Mouse (Mus musculus) erythroblast, adult 5-6 weeks (primary cell): ENCODE measurements around the gene Dpm2. TPM values are rescaled to one million over a fixed set of nuclear protein-coding genes. Genes with fewer than 3 reads are reported as not detected.

Source experiments
- ATAC-seq: replicated peaks from 2 replicates; pipeline ENCODE4 v1.8.0; 2016; ENCODE audit warnings: moderate number of reproducible peaks, mild to moderate bottlenecking, moderate TSS enrichment, inconsistent platforms; ENCODE audit not compliant: poor library complexity, low FRiP score, severe bottlenecking
- total RNA-seq, 2 experiments: library from RNA; stranded (forward) in 1 of 2; stranded (reverse) in 1 of 2; fragments of 150-400 nt in 1 of 2; fragments of 200-764, 138-1000 nt in 1 of 2; gene quantifications; 2 replicates each; pipeline versions ENCODE4 v1.2.3 to v1.2.4; 2015 to 2017; ENCODE audit warnings: low replicate concordance in 2 of 2

The Dpm2 gene
- total RNA-seq, 2 experiments from 2014 or later, result 18.2 to 26.9 TPM

- no peak for ATAC-seq
Observed at GRCm38 (mm10) chr2:32543031-32543449, 27.6 kb upstream of the Dpm2 start.

GRCm38 (mm10) chr2:32546951-32547350 is 23.7 kb upstream of the Dpm2 start:
- no peak for ATAC-seq

GRCm38 (mm10) chr2:32547380-32547779 is 23.3 kb upstream of the Dpm2 start:
- ATAC-seq, result no peak

GRCm38 (mm10) chr2:32547964-32548739 is 22.5 kb upstream of the Dpm2 start:
- ATAC-seq, result no peak

GRCm38 (mm10) chr2:32549171-32549570 is 21.5 kb upstream of the Dpm2 start:
- no peak for ATAC-seq

GRCm38 (mm10) chr2:32549764-32550163 is 20.9 kb upstream of the Dpm2 start:
- no peak for ATAC-seq

GRCm38 (mm10) chr2:32551236-32551635 is 19.4 kb upstream of the Dpm2 start:
- no peak for ATAC-seq

- ATAC-seq, result no peak
Observed at GRCm38 (mm10) chr2:32553592-32554148, 17.0 kb upstream of the Dpm2 start.

- no peak for ATAC-seq
Observed at GRCm38 (mm10) chr2:32555484-32555883, 15.2 kb upstream of the Dpm2 start.

- no peak for ATAC-seq
Observed at GRCm38 (mm10) chr2:32556019-32556418, 14.6 kb upstream of the Dpm2 start.

- ATAC-seq, result 0 out of 2 replicates have a peak, but pooled peaks have one; percentile 7
Observed at GRCm38 (mm10) chr2:32559570-32559969, 11.1 kb upstream of the Dpm2 start.

GRCm38 (mm10) chr2:32566536-32567063 is 4.1 kb upstream of the Dpm2 start:
- ATAC-seq, result 0 out of 2 replicates have a peak, but pooled peaks have one; percentile 39

- no peak for ATAC-seq
Observed at GRCm38 (mm10) chr2:32568149-32568548, 2.5 kb upstream of the Dpm2 start.

- ATAC-seq, result no peak
Observed at GRCm38 (mm10) chr2:32568941-32569340, 1.7 kb upstream of the Dpm2 start.

GRCm38 (mm10) chr2:32572196-32572595 is 1.5 kb downstream of the Dpm2 start:
- ATAC-seq, result no peak

GRCm38 (mm10) chr2:32574497-32574896 is 3.8 kb downstream of the Dpm2 start, which contains the start of gene Pip5kl1:
Gene Pip5kl1, plus strand, starts transcription at chr2:32574797.
- no peak for ATAC-seq

GRCm38 (mm10) chr2:32574901-32575585 is 4.4 kb downstream of the Dpm2 start:
- ATAC-seq, result peak; percentile 35; the same call in 1 of the 2 replicates

- ATAC-seq, result peak; percentile 40; the same call in 1 of the 2 replicates
Observed at GRCm38 (mm10) chr2:32575586-32576160, 5.0 kb downstream of the Dpm2 start, which contains the start of gene 9430097D07Rik. Gene 9430097D07Rik, minus strand, starts transcription at chr2:32575684.

- ATAC-seq, result no peak
Observed at GRCm38 (mm10) chr2:32576532-32576931, 5.9 kb downstream of the Dpm2 start.
